Mouse (Mus musculus) liver, adult (tissue): Measurements from ENCODE around the gene Olfr1310.

Experiments used
- GATA4 ChIP-seq: IDR thresholded peaks from 2 replicates; pipeline ENCODE4 v1.6.1; 2014; ENCODE audit warnings: mild to moderate bottlenecking, low read length; ENCODE audit not compliant: insufficient replicate concordance

Olfr1310 gene

GRCm38 (mm10) chr2:112012608-112013007, at the start of gene Olfr1310:
Olfr1310 (minus strand) TSS chr2:112012708.
- no peak for TF ChIP-seq GATA4

GRCm38 (mm10) chr2:112050138-112050537, 37.6 kb upstream of the Olfr1310 start, which contains the start of gene Olfr1312:
Olfr1312 (minus strand) TSS chr2:112050238.
- TF ChIP-seq GATA4: no peak

GRCm38 (mm10) chr2:112024312-112024711, 11.8 kb upstream of the Olfr1310 start, which contains the start of gene Olfr1311:
Olfr1311 (minus strand) TSS chr2:112024412.
- TF ChIP-seq GATA4: no peak

- no peak for TF ChIP-seq GATA4
These were observed 2.4 kb upstream of the Olfr1310 start for GRCm38 (mm10) chr2:112014900-112015299.

GRCm38 (mm10) chr2:111990181-111990580, 22.3 kb downstream of the Olfr1310 start, which contains the start of gene Olfr1309:
Olfr1309 (minus strand) TSS chr2:111990281.
- TF ChIP-seq GATA4: no peak

GRCm38 (mm10) chr2:111964844-111965243, 47.7 kb downstream of the Olfr1310 start, which contains the start of gene Olfr1308:
Olfr1308 (minus strand) TSS chr2:111964944.
- TF ChIP-seq GATA4: no peak
